Mouse (Mus musculus) layer of hippocampus, postnatal 10 days (tissue): Measurements from ENCODE around the gene Tgm2. TPM values are rescaled to one million over a fixed set of nuclear protein-coding genes. Genes with fewer than 3 reads are reported as not detected.
A peak's percentile ranks its signal among the peaks of the same experiment; 100 is the strongest.

Source experiments
- DNase-seq, 2 experiments: peaks; one replicate each; pipeline ENCODE4 v3.0.0; 2021; ENCODE audit warnings: low spot score in 2 of 2
- total RNA-seq, 2 experiments: library from RNA; stranded (reverse); gene quantifications; 2 replicates each; pipeline ENCODE4 v1.2.3; 2021

Tgm2 gene
- total RNA-seq, 2 experiments from 2014 or later, result 5.7 to 6.8 TPM

DNA sequence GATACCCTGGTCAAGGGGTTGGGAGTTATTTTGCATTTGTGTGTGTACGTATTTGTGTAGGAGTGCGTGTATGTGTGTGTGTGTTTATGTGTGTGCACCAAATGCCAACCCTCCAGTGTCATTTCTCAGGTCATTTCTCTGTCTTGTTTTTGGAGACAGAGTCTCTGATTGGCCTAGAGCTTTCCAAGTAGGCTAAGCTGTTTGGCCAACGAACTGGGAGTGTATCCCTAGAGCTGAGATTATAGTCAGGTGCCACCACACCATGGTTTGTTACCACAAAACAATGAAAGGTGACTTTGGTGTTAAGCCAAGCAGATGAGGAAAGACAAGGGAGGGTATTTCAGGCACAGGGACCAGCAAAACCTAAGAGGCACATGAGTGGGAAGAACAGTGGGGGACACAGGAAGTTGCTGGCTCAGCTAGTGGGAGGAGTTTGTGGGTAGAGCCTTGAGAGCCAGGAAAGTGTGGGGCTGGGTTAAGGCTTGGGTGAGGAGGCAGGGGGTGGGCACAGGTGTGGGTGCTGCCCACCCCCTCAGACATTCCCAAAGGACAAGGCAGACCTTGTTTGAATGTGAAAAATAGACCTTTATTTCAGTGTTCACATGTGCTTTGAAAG lies 30.3 kb downstream of the Tgm2 start:
- DNase-seq, result no peak

DNA sequence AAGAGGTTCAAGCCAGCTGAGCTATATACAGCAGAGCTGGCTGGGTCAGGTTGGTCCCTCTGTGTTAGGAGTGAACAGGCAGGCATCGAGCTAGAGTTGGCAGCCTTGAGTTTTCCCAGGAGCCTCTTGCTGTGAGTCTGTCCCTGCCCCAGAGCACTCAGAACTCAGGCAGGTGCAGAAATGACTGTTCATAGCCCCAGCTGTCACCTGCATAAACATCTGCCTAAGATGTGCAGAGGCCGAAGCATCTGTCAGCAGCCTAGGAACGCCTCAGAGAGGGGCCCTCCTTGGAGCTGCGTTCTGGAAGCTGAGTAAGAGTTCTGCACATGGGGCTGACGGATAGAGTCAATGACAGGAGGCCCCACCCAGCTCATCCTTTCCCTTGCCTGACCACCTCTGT lies 31.3 kb downstream of the Tgm2 start:
- no peak for DNase-seq

DNA sequence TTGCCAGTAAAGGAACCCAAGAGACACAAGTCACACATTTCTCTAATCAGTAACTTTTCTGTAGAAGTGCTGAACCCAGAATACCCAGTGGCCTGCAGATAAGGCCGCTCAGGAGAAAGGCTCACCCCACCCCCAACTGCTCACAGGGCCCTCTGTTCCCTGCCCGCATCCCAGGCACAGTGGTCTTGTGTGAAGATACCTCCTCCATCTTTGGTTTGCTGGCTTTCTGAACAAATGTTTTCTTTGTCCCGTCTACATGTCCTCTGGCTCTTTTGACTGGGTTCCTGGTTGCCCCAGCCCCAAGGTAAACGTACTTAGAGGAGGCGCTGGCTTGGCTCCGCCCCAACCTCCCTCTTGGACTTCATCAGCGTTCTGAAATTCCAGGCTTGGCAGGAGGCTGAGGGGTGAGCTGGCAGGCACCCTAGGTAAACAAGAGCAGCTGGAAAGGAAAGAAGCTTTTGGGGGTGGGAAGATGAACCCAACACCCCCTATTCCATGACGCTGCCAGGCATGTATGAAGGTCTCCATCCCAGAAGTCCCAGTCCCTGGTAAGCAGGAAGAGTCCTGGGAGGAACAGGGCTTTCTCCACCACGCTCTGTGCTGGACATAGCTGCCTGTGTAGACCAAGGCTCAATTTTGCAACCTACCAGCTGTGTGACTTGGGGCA lies 32.5 kb downstream of the Tgm2 start:
- peak; percentile 41 for DNase-seq

DNA sequence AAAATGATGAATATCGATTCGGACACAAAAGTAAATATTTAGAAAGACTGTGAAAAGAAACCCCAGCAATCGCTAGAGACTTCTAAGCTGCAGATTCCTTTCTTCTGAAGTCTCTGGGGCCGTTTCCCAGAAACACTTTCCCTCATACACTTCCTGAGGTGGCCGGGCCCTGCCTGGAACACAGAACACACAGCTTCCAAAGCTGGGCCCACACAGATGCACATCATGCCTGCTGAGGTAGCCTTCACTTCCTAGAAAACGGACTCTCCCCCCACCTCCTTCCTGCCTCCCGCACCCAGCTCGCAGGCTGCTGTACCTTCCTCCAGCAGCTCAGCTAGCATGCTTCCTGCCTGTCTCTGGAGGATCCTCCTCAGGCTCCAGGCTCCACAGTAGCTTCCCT lies 36.7 kb downstream of the Tgm2 start:
- DNase-seq, result no peak

DNA sequence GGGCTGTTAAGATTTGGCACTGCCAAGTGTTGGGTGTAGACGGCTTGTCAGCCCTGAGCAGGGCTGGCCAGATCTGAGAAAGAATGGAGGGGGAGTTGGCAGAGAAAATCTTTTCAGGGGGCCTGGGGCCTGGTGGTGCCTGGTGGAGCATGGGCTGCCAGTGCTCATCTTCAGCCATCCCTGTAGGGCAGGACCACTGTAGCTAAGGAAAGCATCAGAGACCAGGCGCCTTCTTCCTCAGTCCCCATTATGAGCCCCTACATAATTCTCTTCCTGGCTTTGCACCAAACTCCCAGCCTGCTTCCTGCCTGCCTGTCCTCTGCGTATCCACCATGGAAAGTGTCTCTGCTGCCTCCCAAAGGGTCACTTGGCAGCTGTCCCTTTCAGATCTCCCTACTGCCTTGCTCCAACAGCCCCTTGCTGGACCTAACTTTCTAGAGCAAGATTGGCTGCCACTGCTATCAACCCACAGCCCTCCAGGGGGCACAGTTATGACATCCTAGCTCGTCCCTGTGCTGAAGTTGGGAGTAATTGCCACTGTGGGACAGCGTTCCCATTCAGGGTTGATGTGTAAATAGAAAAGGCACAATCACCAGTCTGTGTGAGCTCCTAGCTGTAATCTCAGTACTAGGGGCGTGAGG lies 39.2 kb downstream of the Tgm2 start:
- DNase-seq, result peak; percentile 56 to 61

DNA sequence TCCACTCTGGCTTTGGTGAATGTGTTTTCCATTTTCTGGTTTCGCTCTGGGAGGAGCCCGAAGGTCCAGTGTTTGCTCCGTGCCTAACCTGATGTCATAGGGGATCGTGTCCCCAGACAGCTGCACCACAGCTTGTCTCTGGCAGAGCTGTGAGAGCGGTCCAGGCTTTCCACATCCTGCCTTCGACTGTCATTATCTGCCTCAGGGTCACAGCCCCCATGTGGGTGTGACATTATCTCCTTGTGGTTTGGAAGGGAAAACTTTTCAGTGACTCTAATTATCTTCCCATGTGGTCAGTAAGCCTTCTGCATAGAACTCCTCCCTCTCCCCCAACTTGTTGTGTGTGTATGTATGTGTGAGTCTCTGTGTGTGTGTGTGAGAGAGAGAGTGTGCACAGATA lies 40.6 kb downstream of the Tgm2 start:
- DNase-seq, result no peak

DNA sequence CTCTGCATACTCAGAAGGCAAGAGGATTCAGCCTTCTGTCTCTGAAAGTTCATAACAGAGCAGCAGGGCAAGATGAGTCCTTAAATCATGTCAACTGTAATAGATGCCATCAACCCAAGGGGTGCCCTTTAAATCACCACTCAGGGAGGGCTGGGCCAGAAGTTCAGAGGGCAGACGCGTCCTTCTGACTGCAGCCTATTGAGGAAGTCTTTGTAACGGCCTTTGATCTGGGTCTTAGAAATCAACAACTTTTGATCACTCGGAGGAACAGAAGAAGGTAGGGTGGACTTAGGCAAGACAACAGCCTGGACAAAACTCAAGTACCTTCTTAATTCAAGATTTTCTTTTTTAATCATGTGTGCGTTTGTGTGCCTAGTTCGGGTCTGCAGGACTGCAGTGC lies 41.3 kb downstream of the Tgm2 start:
- DNase-seq, result no peak

DNA sequence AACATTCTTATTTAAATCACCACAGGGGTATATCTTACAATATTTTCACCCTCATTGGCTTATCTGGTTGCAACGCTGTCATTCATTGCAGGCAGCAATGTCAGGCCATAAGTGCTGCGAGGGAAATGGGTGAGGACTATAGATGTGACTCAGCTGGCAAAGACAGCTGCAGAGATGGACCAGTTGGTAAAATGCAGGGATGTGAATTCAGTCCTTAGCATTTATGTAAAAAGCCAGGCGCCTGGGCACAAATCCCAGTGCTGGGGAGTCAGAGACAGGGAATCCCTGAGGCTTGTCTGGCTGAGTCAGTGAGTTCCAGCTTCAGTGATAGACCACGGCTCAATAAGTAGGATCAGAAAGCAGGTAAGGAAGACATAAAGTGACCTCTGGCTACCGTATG lies 44.5 kb downstream of the Tgm2 start:
- DNase-seq, result no peak

DNA sequence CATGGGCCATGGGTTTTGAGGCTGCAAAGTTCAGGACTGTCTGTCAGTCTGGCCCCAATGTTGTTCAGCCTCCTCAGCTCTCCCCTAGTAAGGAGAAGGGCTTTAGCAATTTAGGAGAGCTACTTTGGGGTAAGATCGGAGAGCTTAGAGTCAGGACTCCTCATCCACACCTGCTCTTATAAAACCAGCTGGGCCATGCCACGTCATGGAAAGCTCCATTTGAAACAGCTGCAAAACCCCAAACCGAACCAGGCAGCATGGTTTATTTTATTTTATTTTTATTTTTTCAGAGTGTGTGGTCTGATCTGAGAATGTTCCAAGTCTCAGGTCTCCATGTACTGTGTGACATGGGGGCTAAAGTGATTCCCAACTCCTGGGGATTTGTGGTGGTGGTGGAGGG lies 46.7 kb downstream of the Tgm2 start:
- DNase-seq, result no peak

DNA sequence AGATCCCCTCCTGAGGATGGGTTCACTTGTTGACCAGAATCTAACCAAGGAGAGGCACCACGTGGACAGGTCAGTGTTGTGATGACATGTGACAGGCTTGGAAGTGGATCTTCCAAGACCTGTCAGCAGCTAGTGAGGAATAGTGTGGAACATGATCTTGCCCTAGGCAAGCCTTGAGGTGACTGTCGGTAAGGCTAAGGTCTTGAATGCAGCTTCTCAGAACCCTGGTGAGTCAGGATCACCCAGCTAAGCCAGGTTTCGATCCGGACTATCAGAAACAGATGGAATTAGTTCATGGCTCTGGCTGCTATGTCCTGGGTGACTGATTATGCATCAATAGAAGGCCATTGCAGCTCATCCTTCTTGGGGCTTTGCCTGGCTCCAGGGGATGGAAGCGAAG lies 47.5 kb downstream of the Tgm2 start:
- DNase-seq, result no peak

DNA sequence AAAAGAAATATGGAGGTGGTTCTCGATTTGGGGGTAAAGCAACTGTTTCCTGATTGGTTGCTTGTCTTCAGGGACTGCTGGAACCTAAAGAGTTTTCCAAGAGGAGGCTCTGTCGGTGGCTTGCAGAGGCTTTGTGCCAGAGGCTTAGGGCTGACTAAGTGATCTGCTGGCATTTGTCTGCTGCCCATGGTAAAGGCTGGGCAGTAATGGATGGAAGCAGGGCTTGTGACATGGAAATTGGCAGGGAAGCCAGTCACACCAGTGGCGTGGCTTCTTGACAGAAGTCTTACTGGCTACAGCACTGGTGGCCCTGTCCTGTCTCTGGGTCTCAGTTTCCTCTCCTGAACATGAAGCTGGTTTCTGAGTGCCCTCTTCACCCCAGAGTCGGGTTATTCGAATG lies 49.2 kb downstream of the Tgm2 start:
- DNase-seq, result no peak

DNA sequence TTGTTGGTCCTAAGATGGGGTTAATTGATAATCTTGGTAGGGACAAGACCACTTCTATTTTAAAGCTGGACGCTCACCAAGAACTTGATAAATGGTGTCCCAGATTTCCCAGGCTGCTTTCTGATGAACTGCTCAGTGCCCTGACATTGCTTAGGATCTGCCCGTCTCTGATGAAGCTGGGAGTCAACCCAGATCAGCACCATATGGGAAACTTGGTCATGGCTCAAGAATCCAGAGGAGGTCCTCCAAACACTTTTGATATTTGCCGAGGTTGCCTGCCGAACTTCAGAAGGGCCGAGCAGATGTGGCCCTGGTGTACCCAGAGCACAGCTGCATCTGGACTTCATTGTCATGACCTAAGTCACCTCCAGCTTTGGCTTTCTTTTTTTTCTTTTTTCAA lies 51.4 kb downstream of the Tgm2 start:
- DNase-seq, result no peak

DNA sequence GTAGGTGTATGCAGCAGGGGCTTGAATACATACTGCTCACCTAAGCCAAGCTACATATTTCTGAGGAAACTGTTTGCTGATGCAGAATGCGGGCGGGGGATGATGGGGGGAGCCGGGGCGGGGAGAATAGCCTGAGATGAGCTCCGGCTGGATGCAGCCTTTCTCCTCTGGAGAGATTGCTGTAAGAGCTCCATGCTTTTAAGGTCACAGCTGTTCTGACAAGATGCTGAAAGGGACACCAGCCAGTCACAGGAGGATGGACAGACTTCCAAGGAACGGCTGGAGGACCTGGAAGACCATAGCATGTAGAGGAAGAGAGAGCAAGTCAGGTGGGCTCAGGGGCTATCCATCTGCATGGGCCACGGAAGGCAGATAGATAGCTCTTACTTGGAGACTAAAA lies 51.9 kb downstream of the Tgm2 start:
- DNase-seq, result no peak

DNA sequence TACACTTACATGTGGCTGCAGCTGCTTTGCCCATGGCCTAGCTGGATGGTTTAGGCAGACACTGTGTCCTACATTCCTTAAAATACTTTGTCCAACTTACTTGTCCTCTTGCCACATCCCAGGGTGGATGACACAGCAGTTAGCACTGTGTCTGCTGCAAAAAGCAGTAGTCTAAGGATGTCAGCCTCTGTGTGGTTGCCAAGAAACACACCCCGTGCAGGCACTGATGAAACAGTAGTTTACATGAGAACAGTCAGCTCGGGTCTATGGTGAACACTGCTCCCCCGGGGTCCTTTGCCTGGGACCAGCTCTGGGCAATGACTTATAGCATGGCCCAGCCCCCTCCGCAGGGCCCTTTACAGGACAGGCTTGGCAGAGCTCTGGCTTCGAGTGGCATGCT lies 52.9 kb downstream of the Tgm2 start:
- no peak for DNase-seq

DNA sequence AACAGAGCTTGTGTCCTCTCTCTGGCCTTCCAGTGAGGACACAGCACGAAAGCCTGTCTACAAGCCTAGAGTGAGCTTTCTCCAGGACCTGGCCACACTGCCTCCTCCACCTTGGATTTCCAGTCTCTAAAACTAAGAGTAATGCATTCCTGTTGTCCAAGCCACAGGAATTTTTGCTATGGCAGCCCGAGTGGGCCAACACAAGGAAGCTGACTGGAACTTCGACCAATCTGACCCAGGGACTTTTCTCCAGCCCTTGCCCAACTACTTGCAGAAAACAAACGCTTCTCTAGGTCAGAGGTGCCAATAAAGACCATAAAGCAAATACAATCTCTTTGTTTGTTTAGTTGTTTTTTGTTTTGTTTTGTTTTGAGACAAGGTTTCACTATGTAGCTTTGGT lies 56.1 kb downstream of the Tgm2 start:
- no peak for DNase-seq

DNA sequence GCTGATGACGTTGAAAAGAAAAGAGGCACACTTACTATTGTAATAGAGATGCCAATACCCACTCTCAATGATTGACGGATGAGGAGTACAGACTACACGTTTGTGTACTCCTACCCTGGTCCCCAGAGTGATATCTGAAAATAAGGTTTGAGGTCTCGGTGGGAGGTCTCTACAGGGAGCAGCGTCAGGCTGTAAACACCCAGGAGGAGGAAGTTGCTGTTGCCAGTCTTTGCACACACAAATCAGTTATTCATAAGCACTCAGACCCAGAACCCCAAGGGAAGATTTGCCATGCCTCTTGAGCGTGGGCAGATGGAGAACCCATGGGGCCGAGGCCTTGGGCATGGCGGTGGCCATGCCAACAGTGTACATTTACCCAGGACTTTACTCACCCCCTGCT lies 61.8 kb downstream of the Tgm2 start:
- no peak for DNase-seq

DNA sequence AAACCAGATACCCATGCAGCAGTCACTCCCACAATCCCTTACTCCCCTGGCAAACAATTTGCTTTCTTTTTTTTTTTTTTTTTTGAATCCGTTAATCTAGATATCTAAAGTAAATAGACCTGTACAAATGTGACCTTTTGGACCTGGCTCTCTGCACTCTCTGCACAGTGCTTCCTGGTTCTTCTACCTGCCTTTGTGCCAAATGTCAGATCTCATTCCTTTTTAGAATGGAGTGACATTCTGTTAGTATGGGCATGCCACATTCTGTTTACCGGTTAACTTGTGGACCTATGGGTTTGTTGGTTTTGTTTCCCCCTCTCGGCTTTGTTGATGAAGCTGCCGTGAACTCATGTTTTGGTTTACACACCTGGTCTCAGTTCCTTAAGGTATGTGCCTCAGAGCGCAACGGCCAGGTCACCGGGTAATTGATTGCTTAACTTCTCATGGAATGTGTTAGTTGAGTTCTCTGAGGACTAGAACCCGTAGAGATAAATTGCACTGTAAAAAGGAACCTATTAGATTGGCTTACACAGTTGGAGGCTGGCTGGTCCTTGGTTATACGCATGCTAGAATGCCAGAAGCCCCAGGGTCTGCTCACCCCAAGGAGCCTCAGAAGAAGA lies 65.5 kb downstream of the Tgm2 start:
- no peak for DNase-seq

DNA sequence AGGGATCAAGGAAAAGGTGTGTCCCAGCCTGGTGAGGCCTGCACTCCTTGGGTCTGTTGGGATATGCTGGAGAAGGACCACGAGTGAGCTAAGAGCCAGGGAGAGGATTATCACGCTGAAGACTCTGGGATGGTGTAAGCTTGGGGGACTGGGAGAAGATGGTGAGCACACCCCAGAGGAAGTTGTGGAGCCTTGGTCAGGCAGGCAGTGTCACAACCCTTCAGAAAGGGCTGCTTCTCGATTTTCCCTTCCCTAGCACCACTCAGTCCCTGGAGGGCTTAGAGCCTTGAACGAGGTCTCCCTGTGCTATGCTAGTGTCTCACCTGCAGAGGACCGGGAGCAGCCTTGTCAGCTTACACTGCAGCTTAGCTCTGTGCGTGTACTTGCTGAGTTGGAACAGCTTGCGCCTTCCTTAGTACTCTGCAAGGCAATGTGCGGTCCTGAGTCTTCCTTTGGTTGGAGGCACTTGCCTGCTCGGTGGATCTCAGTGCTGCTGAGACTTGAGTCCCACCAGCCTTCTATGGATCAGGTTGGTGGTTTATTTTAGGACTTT lies 66.3 kb downstream of the Tgm2 start:
- no peak for DNase-seq

DNA sequence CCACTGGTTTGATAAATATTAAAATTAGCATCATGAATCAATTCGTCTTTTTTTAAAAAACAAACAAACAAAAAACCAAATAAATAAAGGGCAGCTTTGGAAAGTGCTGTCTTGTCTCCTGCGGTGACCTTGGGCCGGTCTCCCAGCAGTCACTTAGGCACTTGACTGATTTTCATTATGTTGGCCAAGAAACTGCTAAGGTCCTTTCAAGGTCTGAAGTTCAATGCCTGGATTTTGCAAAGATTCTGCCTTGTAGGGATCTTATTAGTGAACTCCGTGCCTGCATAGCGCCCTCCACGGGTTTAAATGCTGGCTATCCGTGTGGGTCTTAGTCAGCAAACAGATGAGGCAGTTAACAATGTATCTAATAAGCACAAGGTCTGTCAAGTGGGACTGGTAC lies 67.3 kb downstream of the Tgm2 start:
- DNase-seq, result no peak

DNA sequence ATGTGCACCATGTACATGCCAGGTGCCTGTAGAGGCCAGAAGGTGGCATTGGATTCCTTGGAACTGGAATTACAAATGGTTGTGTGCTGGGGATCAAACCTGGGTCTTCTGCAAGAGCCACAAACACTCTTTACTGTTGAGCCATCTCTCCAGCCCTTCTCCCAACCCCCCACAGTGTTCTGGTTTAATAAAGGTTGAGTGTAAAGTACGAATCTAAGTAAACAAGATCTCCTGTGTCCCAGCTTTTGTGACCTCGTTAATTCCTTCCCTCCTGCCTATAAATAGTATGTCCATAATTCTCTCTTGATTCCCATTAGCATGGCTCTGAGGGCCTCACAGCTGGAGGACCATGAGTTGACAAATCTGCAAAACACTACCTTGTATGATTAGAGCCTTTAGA lies 68.3 kb downstream of the Tgm2 start:
- DNase-seq, result no peak

DNA sequence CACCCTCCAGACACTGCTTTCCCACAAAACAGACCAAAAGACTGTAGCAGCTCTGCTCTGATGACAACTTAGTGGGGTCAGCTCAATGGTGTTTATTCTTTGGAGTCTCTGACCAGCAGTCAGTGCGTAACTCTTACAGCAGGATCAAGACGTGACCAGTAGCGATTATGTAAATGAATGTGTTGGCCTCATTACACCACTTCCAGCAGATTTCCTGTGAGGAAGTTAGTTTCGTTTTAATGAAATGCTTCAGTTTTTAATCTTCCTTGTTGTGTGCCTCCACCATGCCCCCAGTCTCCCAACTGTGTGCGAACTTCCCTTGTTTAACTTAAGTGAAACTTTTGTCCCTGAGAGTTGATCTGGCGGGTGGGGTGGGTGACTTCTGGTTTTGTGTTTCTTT lies 69.5 kb downstream of the Tgm2 start:
- DNase-seq, result no peak

DNA sequence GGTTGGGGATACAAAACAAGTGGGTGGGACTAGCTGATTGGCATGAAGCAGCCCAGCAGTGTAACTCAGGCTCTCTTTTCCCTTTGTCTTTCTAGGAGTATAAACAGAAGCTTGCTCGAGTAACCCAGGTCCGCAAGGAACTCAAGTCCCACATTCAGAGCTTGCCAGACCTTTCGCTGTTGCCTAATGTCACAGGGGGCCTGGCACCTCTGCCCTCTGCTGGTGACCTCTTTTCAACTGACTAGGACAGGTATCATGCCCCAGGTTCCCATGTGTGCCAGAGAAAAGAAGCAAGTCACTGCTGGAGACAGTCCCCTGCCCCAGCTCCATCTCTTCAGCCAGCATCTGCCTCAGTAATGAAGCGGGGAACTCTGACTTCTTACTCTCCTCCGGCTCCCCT lies 71.4 kb downstream of the Tgm2 start:
- no peak for DNase-seq
